Mouse (Mus musculus) E14TG2a.4 (cell line): ENCODE results near the gene Utrn.

Experiments
- H3K27me3 ChIP-seq: 2 replicates; pipeline ENCODE4 v1.6.1; 2014; ENCODE audit warnings: low read length, control low read depth; ENCODE audit not compliant: insufficient read depth
- H3K36me3 ChIP-seq: 2 replicates; pipeline ENCODE4 v1.6.1; 2014; ENCODE audit warnings: low read length, control low read depth; ENCODE audit not compliant: insufficient read depth
- H3K4me1 ChIP-seq: replicated peaks from 2 replicates; pipeline ENCODE4 v1.6.1; 2014; ENCODE audit warnings: low read depth, low read length, control low read depth
- H3K4me3 ChIP-seq: replicated peaks from 2 replicates; pipeline ENCODE4 v1.5.1; 2014; ENCODE audit warnings: mild to moderate bottlenecking, low read length
- H3K9me3 ChIP-seq: 2 replicates; pipeline ENCODE4 v1.6.1; 2014; ENCODE audit warnings: low read length, control low read depth
- CTCF ChIP-seq: conservative IDR thresholded peaks from 2 replicates; pipeline ENCODE4 v1.5.1; 2014; ENCODE audit warnings: low read length
- NANOG ChIP-seq: IDR thresholded peaks from 2 replicates; pipeline ENCODE4 v1.6.1; 2014; ENCODE audit warnings: borderline replicate concordance, low read length, mixed read lengths
- POU5F1 ChIP-seq: IDR thresholded peaks from 2 replicates; pipeline ENCODE4 v1.6.1; 2014; ENCODE audit warnings: low read length, borderline replicate concordance

Utrn gene

GRCm38 (mm10) chr10:12575849-12576435 is 293.2 kb downstream of the Utrn start:
- peaks cover 87% of the 10 kb centered on the region for H3K4me1 ChIP-seq

GRCm38 (mm10) chr10:12574760-12575159 is 294.4 kb downstream of the Utrn start:
- Histone ChIP-seq H3K4me1 (peaks cover 86% of the 10 kb centered on the region), H3K27me3 (no peaks in the 10 kb centered on the region), H3K4me3 (peak overlapping the region; percentile 44), H3K36me3 (peaks cover 4% of the 10 kb centered on the region; the same call in 1 of the 2 replicates), H3K9me3 (0 out of 2 replicates have a peak, but pooled peaks cover 5% of the 10 kb centered on the region)
- no peak for TF ChIP-seq POU5F1
- TF ChIP-seq CTCF: no peak
- TF ChIP-seq NANOG: no peak

More at GRCm38 (mm10) chr10:12575849-12576435, 293.2 kb downstream of the Utrn start:
- Histone ChIP-seq H3K36me3 (peaks cover 4% of the 10 kb centered on the region; the same call in 1 of the 2 replicates), H3K9me3 (peaks cover 11% of the 10 kb centered on the region; the same call in 1 of the 2 replicates), H3K4me3 (no peak overlapping the region), H3K27me3 (no peaks in the 10 kb centered on the region)
- TF ChIP-seq NANOG: no peak
- TF ChIP-seq POU5F1: no peak
- TF ChIP-seq CTCF: no peak

- Histone ChIP-seq H3K27me3 (no peaks in the 10 kb centered on the region), H3K36me3 (peaks cover 4% of the 10 kb centered on the region; the same call in 1 of the 2 replicates), H3K9me3 (0 out of 2 replicates have a peak, but pooled peaks cover 5% of the 10 kb centered on the region), H3K4me3 (peak overlapping the region; percentile 27), H3K4me1 (peaks cover 78% of the 10 kb centered on the region)
- no peak for TF ChIP-seq POU5F1
- TF ChIP-seq CTCF: no peak
- TF ChIP-seq NANOG: no peak
Measured at GRCm38 (mm10) chr10:12573601-12574000, 295.6 kb downstream of the Utrn start.

GRCm38 (mm10) chr10:12572759-12573158 is 296.4 kb downstream of the Utrn start:
- TF ChIP-seq POU5F1 (0 out of 2 replicates have a peak, but pooled peaks have one; percentile 15), CTCF (no peak), NANOG (peak; percentile 53)
- Histone ChIP-seq H3K4me1 (peaks cover 76% of the 10 kb centered on the region), H3K27me3 (no peaks in the 10 kb centered on the region), H3K36me3 (peaks cover 4% of the 10 kb centered on the region; the same call in 1 of the 2 replicates), H3K9me3 (0 out of 2 replicates have a peak, but pooled peaks cover 5% of the 10 kb centered on the region), H3K4me3 (peak overlapping the region; percentile 27; the same call in 1 of the 2 replicates)

- no peaks in the 10 kb centered on the region for H3K9me3 ChIP-seq
- peaks cover 5% of the 10 kb centered on the region; the same call in 1 of the 2 replicates for H3K36me3 ChIP-seq
- TF ChIP-seq CTCF (no peak), POU5F1 (no peak), NANOG (no peak)
- H3K27me3 ChIP-seq: no peaks in the 10 kb centered on the region
- no peak overlapping the region for H3K4me3 ChIP-seq
- H3K4me1 ChIP-seq: peaks cover 42% of the 10 kb centered on the region
Measured at GRCm38 (mm10) chr10:12564425-12564824, 304.7 kb downstream of the Utrn start.

GRCm38 (mm10) chr10:12558810-12559209 is 310.4 kb downstream of the Utrn start:
- Histone ChIP-seq H3K4me3 (no peak overlapping the region), H3K36me3 (no peaks in the 10 kb centered on the region), H3K27me3 (no peaks in the 10 kb centered on the region), H3K4me1 (peaks cover 77% of the 10 kb centered on the region), H3K9me3 (no peaks in the 10 kb centered on the region)
- TF ChIP-seq NANOG (no peak), POU5F1 (no peak), CTCF (no peak)

- no peaks in the 10 kb centered on the region for H3K9me3 ChIP-seq
Measured at GRCm38 (mm10) chr10:12554090-12554718, 315.0 kb downstream of the Utrn start.

GRCm38 (mm10) chr10:12552890-12553278 is 316.3 kb downstream of the Utrn start:
- no peaks in the 10 kb centered on the region for H3K27me3 ChIP-seq
- no peaks in the 10 kb centered on the region for H3K36me3 ChIP-seq
- H3K9me3 ChIP-seq: no peaks in the 10 kb centered on the region
- H3K4me3 ChIP-seq: peak overlapping the region; percentile 46
- TF ChIP-seq POU5F1 (no peak), NANOG (no peak), CTCF (no peak)
- H3K4me1 ChIP-seq: peaks cover 86% of the 10 kb centered on the region

More at GRCm38 (mm10) chr10:12554090-12554718, 315.0 kb downstream of the Utrn start:
- H3K4me1 ChIP-seq: peaks cover 91% of the 10 kb centered on the region
- 0 out of 2 replicates have a peak overlapping the region, but pooled peaks have one; percentile 20 for H3K4me3 ChIP-seq
- TF ChIP-seq POU5F1 (no peak), NANOG (peak; percentile 30; the same call in 1 of the 2 replicates)
- no peaks in the 10 kb centered on the region for H3K27me3 ChIP-seq
- no peaks in the 10 kb centered on the region for H3K36me3 ChIP-seq
